Mouse (Mus musculus) erythroblast, adult 5-6 weeks (primary cell): ENCODE results near the gene Sgk1. TPM values are rescaled to one million over a fixed set of nuclear protein-coding genes. Genes with fewer than 3 reads are reported as not detected.

Experiments used
- total RNA-seq, 2 experiments: library from RNA; stranded (forward) in 1 of 2; stranded (reverse) in 1 of 2; fragments of 150-400 nt in 1 of 2; fragments of 200-764, 138-1000 nt in 1 of 2; gene quantifications; 2 replicates each; pipeline versions ENCODE4 v1.2.3 to v1.2.4; 2015 to 2017; ENCODE audit warnings: low replicate concordance in 2 of 2

Gene Sgk1
- total RNA-seq, 2 experiments from 2014 or later: 2.1 to 7.2 TPM

Other genes with a start within 250 kb of the Sgk1 start
- not detected in 2 replicates for gene 4930444G20Rik, start 185.9 kb downstream of the Sgk1 start, total RNA-seq (2015; ENCODE audit: low replicate concordance)
- gene 4930444G20Rik, start 185.9 kb downstream of the Sgk1 start, total RNA-seq (2017; ENCODE audit: low replicate concordance): not detected in 2 replicates